Mouse (Mus musculus) spleen, postnatal 10 days (tissue): Measurements from ENCODE around the gene Gm11639.
A peak's percentile ranks its signal among the peaks of the same experiment; 100 is the strongest.
"Not testable (repeated sequence)": the region's sequence is repeated elsewhere in the genome, so short reads cannot be mapped to it uniquely, and the experiment has no call there.

ENCODE experiments used
- DNase-seq, 2 experiments: peaks; one replicate each; pipeline ENCODE4 v3.0.0; 2021 to 2022; ENCODE audit warnings: low spot score in 2 of 2

Gene Gm11639

DNA sequence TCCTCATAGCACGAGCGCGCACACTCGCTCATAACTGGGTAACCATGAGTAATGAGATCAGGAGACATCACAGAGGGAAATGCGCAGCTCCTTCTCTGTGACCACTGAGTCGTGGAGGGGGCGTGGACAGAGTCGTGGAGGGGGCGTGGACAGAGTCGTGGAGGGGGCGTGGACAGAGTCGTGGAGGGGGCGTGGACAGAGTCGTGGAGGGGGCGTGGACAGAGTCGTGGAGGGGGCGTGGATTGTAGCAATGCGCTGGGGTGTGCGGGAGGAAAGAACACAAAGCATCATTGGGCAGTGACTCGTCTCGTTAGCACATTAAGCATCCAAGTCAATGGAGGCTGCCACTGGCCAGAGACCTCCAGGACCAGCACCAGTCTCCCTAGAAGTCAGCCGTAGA is 426.9 kb downstream of the Gm11639 start:
- DNase-seq: not testable (repeated sequence)

DNA sequence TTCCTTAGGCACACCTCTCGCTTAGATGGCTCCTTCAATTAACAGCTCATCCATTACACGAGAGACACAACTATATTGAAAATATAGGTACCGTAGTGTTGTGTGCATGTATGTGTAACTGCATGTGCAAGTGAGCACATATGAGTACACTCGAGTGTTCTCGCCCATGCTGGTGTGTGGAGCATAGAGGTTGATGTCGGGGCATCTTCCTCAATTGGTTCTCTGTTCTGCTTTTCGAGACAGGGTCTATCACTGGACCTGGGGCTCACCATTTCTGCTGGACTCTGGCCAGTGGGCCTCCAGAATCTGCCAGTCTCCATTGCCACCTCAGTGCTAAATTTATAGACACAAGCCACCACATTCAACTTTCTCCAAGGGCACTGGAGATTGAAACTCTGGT is 432.3 kb downstream of the Gm11639 start:
- no peak for DNase-seq

DNA sequence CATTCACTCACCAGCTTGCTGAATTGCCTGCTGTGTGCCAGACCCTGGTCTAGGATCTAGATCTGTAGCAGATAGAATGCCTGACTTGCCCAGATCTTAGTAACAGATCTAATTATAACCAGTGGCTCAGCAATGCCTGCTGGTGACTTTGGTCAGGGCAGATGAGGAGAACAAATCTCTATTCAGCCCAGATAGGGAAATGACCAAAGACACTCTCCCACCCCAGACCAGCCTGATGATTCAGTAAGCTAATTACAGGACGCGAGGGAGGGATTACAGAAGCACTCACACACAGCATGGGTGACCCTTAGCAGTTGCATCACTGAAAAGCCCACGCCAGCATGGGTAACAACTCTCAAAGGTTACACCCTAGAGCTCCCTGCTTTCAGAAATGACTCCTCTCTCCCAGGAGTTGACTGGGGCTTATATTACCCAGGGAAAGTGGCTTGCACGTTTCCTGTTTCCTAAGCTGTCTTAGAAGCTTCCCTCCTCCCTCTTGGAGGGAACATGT is 435.1 kb downstream of the Gm11639 start:
- no peak for DNase-seq

DNA sequence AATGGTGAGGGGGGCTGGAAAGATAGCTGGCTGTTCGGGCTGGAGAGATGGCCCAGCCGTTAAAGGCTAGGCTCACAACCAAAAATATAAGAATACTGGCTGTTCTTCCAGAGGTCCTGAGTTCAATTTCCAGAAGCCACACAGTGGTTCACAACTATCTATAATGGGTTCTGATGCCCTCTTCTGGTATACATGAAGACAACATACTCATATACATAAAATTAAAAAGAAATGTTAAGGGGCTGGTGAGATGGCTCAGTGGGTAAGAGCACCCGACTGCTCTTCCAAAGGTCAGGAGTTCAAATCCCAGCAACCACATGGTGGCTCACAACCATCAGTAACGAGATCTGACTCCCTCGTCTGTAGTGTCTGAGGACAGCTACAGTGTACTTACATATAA is 436.3 kb downstream of the Gm11639 start:
- not testable (repeated sequence) for DNase-seq

DNA sequence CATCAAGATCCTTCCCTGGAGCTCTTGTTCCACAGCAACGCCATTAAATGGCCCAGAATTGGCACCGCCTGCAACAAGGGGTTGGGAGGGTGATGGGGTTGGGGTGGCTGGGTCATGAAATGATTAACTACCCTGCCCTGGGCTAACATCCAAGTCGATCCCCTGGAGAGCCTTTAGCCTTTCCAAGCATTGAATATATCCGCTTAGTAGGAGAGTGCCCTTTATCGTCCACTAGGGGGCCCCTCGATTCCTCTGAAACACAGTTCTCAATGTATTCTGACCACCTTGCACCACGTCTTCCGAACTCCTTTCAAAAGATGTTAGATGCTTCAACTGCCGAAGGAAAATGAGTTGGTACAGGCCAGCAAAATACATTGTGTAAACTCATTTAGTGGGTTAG is 438.5 kb downstream of the Gm11639 start:
- peak; percentile 40 to 70 for DNase-seq

DNA sequence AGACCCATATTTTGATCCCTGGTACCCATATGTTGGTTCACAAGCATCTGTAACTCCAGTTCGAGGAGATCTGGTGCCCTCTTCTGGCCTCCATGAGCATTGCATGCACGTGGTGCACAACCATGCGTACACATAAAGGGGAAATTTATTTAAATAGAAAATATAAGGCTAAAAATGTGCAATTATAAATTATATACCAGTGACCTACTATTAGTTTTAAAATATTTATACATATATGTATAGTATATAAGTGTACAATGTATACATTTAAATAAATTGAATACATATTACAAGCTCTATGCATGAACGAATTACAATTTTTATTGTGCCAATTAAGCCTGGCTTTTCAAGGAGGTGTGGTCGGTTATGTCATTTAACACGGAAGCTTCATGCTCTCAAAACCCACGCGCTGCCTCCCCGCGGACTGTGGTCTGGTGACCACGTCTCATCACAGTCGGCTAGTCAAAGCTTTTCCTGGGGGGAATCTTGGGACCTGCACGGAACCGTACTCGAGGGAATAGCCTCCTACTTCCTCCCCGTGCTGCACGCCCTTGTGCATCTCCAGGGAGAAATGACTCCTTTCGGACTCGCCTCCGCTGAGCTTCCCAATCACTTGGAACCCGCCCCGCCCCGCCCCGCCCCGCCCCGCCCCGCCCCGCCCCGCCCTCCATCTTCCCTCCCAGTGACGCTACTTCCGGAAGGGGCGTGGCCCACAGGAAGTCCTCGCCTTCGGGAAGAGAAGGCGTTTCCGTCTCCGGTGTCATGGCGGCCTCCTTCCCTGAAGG is 440.4 kb downstream of the Gm11639 start, which contains the start of gene Mettl2:
Gene Mettl2, plus strand, starts transcription at position 691 of the 785 bp plus-strand sequence.
- DNase-seq: peak; percentile 70 to 92

DNA sequence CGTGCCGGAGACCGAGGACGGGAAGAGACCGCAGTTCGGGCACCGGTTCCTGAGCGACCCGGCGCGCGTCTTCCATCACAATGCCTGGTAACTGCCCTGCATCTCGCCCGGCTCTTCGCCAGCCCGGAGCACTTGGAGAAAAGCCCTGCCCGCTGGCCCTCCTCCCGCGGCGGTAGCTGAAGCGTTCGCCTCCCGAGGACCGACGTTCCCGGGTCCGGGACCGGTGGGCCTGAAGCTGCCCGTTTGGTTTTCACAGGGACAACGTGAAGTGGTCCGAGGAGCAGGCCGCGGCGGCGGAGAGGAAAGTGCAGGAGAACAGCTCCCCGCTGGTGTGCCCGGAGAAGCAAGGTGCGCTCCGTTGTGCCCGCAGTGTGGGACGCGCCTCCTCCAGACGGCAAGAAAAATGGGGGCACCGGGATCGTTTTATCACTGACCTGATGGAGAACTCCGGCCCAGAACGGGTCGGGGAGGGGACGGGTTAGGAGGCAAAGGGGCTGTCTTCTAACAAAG is 441.1 kb downstream of the Gm11639 start:
- DNase-seq: peak in 1 of 2 experiments; percentile 54

DNA sequence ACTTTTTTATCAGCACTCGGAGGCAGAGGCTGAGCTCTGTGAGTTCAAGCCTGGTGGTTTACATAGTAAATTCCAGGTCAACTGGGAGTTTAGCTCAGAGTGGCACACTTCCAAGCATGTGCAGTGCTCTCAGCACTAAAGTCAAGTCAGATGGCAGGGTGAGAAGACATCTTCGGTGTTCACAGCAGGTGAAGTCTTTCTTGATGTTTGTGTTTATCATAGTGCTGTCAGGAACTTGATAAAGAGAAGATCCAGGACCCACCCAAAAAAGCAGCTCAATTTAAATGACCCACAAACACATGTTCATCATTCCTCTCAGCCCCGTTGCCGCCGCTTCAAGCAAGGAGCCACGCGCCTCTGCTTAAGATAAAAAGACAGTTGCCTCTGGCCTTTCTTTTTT is 450.2 kb downstream of the Gm11639 start:
- no peak for DNase-seq

DNA sequence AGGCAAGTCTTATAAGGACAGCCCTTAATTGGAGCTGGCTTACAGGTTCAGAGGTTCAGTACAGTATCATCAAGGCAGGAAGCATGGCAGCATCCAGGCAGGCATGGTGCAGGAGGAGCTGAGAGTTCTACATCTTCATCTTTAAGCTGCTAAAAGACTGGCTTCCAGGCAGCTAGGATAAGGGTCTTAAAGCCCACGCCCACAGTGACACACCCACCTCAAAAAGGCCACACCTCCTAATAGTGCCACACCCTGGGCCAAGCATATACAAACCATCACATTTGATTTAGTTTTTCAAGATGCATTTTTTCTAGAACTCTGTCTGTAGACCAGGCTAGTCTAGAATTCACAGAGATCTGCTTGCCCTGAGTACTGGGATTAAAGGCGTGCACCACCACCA is 451.7 kb downstream of the Gm11639 start:
- DNase-seq: not testable (repeated sequence)

DNA sequence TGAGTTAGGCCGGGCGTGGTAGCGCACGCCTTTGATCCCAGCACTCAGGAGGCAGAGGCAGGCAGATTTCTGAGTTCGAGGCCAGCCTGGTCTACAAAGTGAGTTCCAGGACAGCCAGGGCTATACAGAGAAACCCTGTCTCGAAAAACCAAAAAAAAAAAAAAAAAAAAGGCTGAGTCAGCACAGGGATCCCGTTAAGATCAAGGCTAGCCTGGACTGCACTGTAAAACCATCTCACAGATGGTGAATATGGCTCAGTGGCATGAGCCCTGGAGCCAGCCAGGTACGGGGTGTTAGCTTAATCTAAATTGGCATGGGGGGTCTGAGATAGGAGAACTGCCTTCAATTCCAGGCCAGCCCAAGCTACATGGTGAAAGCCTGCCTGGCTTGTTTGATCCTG is 455.0 kb downstream of the Gm11639 start:
- not testable (repeated sequence) for DNase-seq

DNA sequence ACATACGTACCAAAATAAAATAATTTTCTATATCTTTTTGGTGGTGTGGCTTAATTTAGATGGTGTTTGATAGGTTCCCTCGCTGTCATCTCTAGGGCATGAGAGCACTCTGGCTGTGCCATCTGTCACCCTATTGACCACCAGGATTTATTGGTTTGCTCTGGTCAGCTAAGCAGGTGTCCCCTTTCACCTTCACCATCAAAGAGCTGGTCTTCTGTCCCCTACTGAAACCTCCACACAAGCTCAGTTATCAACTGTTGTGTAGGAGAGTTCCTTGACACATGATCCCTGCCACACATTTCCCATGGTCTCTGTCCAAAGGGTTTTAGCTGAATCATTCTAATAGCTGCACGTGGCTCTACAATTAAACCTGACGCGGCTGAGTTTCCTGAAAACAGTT is 455.6 kb downstream of the Gm11639 start:
- DNase-seq: no peak

DNA sequence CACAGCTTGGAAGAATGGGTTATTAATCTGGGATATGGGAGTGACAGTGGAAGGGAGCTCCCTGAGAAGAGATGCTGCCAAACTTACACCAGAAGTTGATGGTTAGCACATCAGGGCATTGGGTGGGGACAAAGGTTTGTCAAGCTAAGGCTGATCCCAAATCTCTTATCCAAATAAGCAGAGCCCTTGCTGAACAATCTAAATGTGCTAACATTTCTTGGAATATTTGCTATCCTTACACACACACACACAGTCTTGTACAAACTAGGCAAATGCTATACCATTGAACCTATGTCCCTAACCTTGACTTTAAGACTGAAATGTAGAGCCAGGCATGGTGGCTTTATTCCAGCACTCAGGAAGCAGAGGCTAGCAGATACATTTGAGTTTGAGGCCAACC is 458.1 kb downstream of the Gm11639 start:
- no peak for DNase-seq

DNA sequence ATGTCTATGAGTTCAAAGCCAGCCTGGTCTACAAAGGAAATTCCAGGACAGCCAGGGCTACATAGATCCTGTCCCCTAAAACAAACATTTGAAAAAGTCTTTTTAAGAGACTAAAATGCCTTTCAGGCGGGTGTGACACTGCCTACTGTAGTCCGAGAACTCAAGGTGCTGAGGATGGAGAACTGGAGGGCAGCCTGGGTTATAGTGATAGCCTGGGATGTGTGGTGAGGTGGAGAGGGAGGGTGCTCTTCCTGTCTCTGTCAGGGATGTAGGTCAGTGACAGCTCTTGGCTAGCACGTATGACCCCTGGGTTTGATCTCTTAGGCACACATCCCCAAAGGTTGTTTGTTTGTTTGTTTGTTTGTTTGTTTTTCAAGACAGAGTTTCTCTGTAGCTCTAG is 458.6 kb downstream of the Gm11639 start:
- no peak for DNase-seq

DNA sequence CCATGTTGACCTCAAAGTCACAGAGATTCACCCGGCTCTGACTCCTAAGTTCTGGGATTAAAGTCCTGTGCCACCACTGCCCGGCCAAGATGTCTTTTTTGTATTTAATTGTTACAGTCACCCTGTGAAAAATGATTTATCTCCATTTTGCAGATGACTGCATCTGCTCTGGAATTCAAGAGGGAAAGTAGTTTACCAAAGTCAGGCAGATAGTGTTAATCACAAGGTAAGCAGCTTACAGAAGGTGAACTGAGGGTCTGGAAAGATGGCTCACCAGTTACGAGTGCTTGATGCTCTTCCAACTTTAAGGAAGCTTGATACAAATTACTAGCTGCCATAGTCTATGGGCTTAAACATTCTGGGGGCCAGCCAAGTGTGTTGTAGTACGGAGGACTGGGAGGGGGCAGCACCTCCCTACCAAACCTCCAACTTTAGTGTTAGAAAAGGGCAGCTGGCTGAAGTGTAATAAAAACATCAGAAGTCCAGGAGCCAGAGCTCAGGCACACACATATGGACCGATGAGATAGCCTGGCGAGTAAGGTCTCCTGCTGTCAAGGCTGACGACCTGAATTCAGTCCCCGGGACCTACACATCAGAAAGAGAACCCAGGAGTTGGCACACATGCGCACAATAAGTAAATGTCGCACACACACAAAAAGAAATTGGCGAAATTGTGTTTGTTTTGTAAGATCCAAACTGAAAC is 459.2 kb downstream of the Gm11639 start:
- no peak for DNase-seq

DNA sequence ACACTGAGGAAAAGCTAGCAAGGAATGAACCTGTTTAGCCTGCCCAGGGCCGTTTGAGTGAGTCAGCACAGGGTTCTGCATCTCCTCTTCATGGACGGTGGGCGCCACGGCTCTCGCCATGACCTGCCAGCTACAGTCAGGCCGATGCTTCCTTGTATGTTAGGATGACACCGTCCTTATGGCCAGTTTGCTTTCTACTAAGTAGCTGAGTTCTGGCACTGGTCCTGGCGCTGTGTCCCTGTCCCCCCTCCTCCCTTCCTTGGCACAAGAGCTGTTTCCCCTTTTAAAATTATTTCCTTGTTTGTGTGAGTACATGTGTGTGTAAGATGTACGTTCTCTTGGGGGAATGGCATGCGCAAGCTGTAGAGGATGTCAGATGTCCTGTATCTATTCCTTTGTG is 459.7 kb downstream of the Gm11639 start:
- no peak for DNase-seq

DNA sequence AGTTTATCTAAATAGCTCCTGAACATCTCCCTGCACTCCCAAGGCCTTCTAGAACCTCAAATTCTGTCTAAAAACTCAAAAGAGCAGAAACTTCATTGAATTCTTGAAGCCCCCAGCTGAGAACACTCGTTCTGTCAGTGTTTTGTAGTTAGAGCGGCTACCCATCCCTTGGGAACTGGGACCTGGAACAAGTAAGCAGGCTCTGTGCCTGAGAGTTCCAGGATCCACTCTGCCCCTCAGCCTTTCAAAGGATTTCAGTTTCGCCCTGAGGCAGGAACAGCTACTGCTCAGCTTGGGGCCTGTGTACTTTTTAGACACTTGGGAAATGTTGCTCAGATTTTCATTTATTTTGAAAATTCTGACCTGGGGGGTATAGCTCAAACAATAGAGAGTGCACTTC is 461.1 kb downstream of the Gm11639 start, which contains the start of gene Gm10842:
Gene Gm10842, plus strand, starts transcription at position 301 of the 400 bp plus-strand sequence.
- DNase-seq: no peak

DNA sequence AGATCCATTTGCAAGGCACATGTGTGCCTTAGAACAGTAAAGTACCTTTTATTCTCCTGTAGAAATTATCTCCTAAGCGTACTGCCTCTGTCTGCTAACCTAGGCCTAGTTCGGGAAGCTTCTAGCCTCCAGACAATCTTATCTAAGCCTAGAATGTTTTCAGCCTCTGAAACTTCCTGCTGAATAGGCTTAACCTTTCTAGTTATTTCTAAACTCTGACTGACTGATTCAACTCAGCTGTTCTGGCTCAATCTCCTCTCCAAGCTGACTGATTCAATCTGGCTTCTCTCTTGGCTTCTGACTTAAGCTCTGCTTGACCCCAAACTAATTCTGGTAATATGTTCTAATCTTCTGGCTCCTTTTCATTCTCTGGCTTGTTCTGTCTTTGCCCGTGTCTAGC is 463.8 kb downstream of the Gm11639 start:
- DNase-seq: no peak

DNA sequence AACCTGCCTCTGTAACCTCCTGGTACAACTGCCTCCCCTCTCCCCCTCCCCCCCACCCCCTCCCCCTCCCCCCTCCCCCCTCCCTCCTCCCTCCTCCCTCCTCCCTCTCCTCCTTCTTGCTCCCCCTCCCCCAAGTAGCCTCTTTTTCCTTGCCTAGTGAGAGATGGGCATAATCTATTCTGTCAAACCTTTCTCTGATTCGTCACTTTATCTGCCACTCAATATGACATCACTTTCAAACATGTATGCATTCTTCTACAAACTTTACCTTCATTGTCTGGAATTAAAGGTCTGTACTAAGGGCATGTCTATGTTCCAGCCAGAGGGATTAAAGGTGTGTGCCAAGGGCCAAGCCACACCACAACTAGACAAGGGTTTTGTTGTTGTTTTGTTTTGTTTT is 464.3 kb downstream of the Gm11639 start:
- DNase-seq: no peak

DNA sequence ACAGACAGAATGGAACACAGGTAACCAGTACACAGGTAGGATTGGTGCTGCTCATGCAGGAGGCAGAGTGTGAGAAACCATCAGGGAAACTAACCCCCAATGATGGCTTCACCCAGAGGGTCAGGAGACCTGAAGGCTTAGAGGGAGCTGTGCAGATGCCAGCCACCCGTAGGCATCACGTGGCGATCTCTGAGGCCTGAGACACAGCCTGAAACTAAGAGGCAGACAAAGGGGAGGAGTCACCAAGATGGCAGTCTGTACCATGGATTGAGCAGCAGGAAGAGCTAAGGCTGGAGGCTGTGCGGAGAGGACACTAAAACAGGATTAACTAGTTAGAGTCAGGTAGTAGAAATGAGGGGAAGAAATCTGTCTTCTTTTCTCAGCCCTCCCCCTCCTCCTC is 465.2 kb downstream of the Gm11639 start:
- no peak for DNase-seq

DNA sequence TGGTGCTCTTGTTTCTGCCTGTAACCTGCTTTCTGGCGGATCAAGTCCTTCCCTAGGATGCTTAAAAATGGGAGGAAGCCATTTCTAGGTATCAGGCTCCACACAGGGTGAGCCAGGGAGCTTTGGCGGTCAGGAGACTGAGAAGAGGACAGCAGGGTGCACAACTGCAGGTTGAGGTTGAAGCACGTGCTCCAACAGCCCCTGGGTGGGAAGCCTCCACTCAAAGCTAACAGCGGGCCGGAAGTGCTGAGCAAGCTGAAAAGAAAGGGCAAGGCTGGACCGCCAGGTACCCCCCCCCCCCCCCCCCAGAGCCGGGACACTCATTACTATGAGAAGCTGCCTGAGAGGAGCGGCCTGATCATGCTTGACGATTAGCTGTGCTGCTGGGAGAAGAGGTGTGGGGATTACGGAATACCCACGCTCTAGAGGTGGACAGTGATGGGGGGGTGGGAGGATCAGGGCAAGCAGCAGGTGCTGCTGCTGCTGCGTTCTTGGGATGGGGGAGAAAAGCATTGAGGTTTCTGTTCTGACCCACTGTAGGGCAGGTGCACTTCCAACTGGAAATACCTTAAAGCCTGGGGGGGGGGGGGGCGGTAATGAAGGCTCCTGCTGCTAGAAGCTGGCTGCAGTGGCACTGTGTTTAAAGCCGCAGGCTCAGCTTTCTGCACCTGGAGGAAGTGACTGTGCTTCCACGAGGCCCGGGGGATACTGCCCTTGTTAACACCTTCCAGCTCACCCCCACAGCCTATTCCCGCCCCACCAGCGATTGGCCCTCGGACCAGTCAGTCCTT is 465.9 kb downstream of the Gm11639 start:
- peak in 1 of 2 experiments; percentile 38 for DNase-seq

DNA sequence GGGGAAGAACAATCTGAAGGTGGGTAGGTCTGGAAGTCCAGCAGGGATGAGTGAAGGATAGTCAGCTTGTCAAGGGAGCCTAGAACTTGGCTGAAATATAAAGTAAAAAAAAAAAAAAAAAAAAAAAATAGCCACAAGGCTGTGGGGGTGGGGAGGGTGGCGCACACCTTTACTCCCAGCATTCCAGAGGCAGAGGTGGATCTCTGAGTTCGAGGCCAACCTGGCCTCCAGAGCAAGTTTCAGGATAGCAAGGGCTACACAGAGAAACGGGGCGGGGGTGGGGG is 466.5 kb downstream of the Gm11639 start:
- no peak for DNase-seq

DNA sequence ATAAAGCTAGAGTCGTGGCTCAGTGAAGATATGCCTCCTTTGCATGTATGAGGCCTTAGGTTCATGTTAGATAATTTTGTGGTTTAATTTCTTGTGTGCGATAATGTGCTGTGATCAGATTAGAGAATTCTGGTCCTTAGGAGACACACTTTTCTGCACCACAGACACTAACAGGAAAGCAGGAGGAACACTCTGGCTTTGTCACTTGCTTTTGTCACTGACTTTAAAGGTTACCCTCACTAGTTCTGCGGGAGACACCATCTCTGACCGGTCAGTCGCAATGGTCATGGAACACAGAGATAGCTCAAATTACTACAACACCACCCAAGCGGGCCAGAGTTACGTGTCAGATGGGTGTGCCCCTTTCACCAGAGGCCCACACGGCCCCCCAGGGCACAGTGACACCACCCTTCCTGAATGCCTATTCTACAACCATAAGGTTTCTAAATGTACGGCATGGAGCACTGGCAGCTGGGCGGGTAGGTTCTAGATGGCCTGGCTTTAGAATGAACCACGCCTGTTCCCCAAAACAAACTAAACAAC is 466.9 kb downstream of the Gm11639 start:
- peak in 1 of 2 experiments; percentile 38 for DNase-seq
